22 mouse cellular contexts compared by ENCODE assay signal in genomic region chr9:87297522-87297921, GRCm38 (mm10). TPM values are rescaled to one million over a fixed set of nuclear protein-coding genes. Genes with fewer than 3 reads are reported as not detected.
DNase-seq lines count a peak whose midpoint lies in the region; ATAC-seq and TF ChIP-seq lines count a peak whose summit lies in the region.
"Had no signal": no experiment of that assay in that cellular context is flagged by ENCODE, and none has a peak within 500 bp of the region (broad histone marks: within the 10 kb centered on the region; RNA-seq: fewer than 3 reads in every experiment).

No protein-coding gene starts in this region.

- no peak for ATAC-seq in embryonic facial prominence, embryonic 15.5 days (ENCODE audit: insufficient number of reproducible peaks, low FRiP score, low TSS enrichment, low read depth)
- no peak for ATAC-seq in kidney, embryonic 14.5 days (ENCODE audit: low FRiP score, low TSS enrichment)
- ATAC-seq: forebrain, embryonic 13.5 days; midbrain, embryonic 13.5 days had no signal

- H3K9me3 ChIP-seq in embryonic facial prominence, embryonic 15.5 days (replicated peaks): no peaks in the 10 kb centered on the region
- H3K9me3 ChIP-seq in kidney, embryonic 14.5 days (ENCODE audit: control insufficient read depth, low read length): no peaks in the 10 kb centered on the region
- H3K9me3 ChIP-seq: forebrain, embryonic 13.5 days; heart, embryonic 15.5 days; hindbrain, embryonic 12.5 days; limb, embryonic 15.5 days; midbrain, embryonic 13.5 days had no signal

- peak; percentile 32 for DNase-seq in gastrocnemius, adult 2 months
- DNase-seq in gastrocnemius, adult 18-20 months (ENCODE audit: low spot score): no peak
- peak; percentile 7 to 20 for DNase-seq in heart, postnatal 14 days
- DNase-seq in heart, postnatal 4 days: no peak
- peak; percentile 13 for DNase-seq in brain, adult 2 months (ENCODE audit: low read depth, low spot score)
- DNase-seq: adrenal gland, postnatal 10 days; cerebellum, adult 8-10 months; heart, adult 11 months; kidney, adult 11 months; kidney, postnatal 4 days; lung, embryonic 14.5 days; right cerebral cortex, postnatal 14 days; thymus, postnatal 25 days had no signal

- H3K4me3 ChIP-seq in gastrocnemius, adult 2 months: no peak overlapping the region
- H3K4me3 ChIP-seq in embryonic facial prominence, embryonic 15.5 days (replicated peaks): no peak overlapping the region
- H3K4me3 ChIP-seq in kidney, embryonic 14.5 days (ENCODE audit: low read length): no peak overlapping the region
- H3K4me3 ChIP-seq: forebrain, embryonic 13.5 days; heart, embryonic 15.5 days; hindbrain, embryonic 12.5 days; left cerebral cortex, adult 2 months; limb, embryonic 15.5 days; midbrain, embryonic 13.5 days had no signal

- no peaks in the 10 kb centered on the region for H3K36me3 ChIP-seq in embryonic facial prominence, embryonic 15.5 days
- no peaks in the 10 kb centered on the region for H3K36me3 ChIP-seq in kidney, embryonic 14.5 days (ENCODE audit: control insufficient read depth, insufficient read depth, low read length)
- H3K36me3 ChIP-seq: heart, embryonic 15.5 days; hindbrain, embryonic 12.5 days; limb, embryonic 15.5 days; midbrain, embryonic 13.5 days had no signal

- intact Hi-C loops in gastrocnemius, adult 2 months (cut with DNase I): no loop called here
- intact Hi-C loops in heart, postnatal 14 days (cut with DNase I): no loop called here

- no peaks in the 10 kb centered on the region for H3K27me3 ChIP-seq in embryonic facial prominence, embryonic 15.5 days
- no peaks in the 10 kb centered on the region for H3K27me3 ChIP-seq in kidney, embryonic 14.5 days (ENCODE audit: control insufficient read depth, insufficient read depth, low read length)
- H3K27me3 ChIP-seq: forebrain, embryonic 13.5 days; heart, embryonic 15.5 days; hindbrain, embryonic 12.5 days; limb, embryonic 15.5 days; midbrain, embryonic 13.5 days had no signal

- H3K27ac ChIP-seq in gastrocnemius, adult 2 months: no peak overlapping the region
- peak overlapping the region; percentile 71 for H3K27ac ChIP-seq in embryonic facial prominence, embryonic 15.5 days (replicated peaks)
- no peak overlapping the region for H3K27ac ChIP-seq in kidney, embryonic 14.5 days (ENCODE audit: low read depth, low read length)
- H3K27ac ChIP-seq: forebrain, embryonic 13.5 days; heart, embryonic 15.5 days; hindbrain, embryonic 12.5 days; left cerebral cortex, adult 2 months; limb, embryonic 15.5 days; liver, embryonic 14.5 days; midbrain, embryonic 13.5 days had no signal

- peaks cover 19% of the 10 kb centered on the region for H3K4me1 ChIP-seq in embryonic facial prominence, embryonic 15.5 days
- no peaks in the 10 kb centered on the region for H3K4me1 ChIP-seq in kidney, embryonic 14.5 days (ENCODE audit: control insufficient read depth, insufficient read depth, low read length)
- H3K4me1 ChIP-seq: forebrain, embryonic 13.5 days; heart, embryonic 15.5 days; hindbrain, embryonic 12.5 days; midbrain, embryonic 13.5 days had no signal

- H3K9ac ChIP-seq in embryonic facial prominence, embryonic 15.5 days: no peak overlapping the region
- H3K9ac ChIP-seq in kidney, embryonic 14.5 days (ENCODE audit: low read depth, low read length): no peak overlapping the region
- H3K9ac ChIP-seq: forebrain, embryonic 13.5 days; heart, embryonic 15.5 days; hindbrain, embryonic 12.5 days; limb, embryonic 15.5 days; liver, embryonic 14.5 days; lung, embryonic 14.5 days; midbrain, embryonic 13.5 days had no signal

- TF ChIP-seq CTCF in gastrocnemius, adult 2 months (IDR thresholded peaks at IDR 0.05): no peak

- no peak overlapping the region for H3K4me2 ChIP-seq in embryonic facial prominence, embryonic 15.5 days (replicated peaks)
- H3K4me2 ChIP-seq in kidney, embryonic 14.5 days (replicated peaks; ENCODE audit: low read depth, low read length): no peak overlapping the region
- H3K4me2 ChIP-seq: forebrain, embryonic 13.5 days; heart, embryonic 15.5 days; hindbrain, embryonic 12.5 days; limb, embryonic 15.5 days; lung, embryonic 14.5 days; midbrain, embryonic 13.5 days had no signal

- WGBS in embryonic facial prominence, embryonic 15.5 days: 26% methylated on average over 1 of the region's 1 CpGs
- 67% methylated on average over 1 of the region's 1 CpGs for WGBS in kidney, embryonic 14.5 days

RNA-seq across cellular contexts. Expression of gene Cep162, which starts 42.2 kb away (rescaled TPM):
- total RNA-seq in gastrocnemius, adult 2 months (2021): 1 to 10 TPM; 1.6 to 2.6 TPM
- total RNA-seq in gastrocnemius, adult 18-20 months (2021): 1 to 10 TPM; 1.4 to 1.8 TPM
- 1 to 10 TPM; 3.0 to 3.4 TPM for total RNA-seq in heart, postnatal 14 days (2021)
- total RNA-seq in heart, postnatal 4 days (2021): 1 to 10 TPM; 3.7 to 4.2 TPM
- polyA plus RNA-seq in embryonic facial prominence, embryonic 15.5 days (2015; fragmentation: Nextera tagmentation; extraction: Ambion mirVana): 6.0 and 6.5 TPM in 2 replicates
- polyA plus RNA-seq in kidney, embryonic 14.5 days (2014; fragmentation: Nextera tagmentation; extraction: Ambion mirVana): 5.9 and 9.9 TPM in 2 replicates

Comparison
In these comparisons a context has a peak if more than half of its experiments do, and no peak if none do; other contexts are left out.
1. DNase-seq: peak in gastrocnemius, adult 2 months (single experiment), heart, postnatal 14 days (2 of 2) and brain, adult 2 months (single experiment); none in gastrocnemius, adult 18-20 months (single experiment) and heart, postnatal 4 days (single experiment).